Mouse (Mus musculus): ENCODE data around the gene Trir.

DNA sequence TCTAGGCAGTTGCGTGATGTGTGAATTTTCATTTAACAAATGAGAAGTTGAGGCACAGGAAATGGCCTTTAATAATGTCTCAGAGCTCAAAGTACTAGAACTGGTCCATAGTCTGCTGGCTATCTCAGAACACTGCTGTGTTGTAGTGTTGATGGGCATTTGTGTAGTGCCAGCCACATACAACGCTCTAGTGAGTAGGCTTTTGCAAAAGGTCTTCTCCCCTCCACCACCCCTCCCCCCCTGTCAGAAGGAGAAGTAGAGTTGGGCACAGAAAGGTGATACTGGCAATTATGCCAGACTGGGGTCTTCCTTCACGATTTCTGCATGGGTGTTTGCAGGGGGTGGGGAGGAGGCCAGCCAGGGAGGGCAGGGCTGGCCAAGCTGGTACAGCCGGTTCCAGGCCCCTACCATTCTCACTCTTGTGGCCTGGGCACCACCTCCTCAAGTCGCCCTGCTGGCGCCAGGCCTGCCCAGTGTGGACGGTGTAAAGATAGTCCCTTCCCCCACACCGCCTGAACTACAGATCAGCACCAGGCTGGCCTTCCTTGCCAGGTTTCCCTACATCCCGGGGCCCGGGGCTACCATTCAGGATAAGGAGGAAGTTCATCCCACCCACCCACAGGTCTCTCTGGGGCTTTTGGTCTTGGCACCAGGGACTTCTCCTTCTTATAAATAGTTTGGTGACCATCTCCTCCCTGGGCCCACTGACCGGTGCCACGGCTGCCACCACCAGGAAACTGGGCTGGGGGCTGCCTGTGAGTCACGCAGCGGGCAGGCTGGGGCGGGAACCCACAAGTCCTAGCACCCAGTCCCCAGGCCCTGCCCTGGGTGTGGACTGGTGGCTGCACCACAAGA lies 44.8 kb upstream of the Trir start:
- TF ChIP-seq CTCF (IDR thresholded peaks at IDR 0.05; ENCODE audit: low read depth, low read length) (no peak), POLR2A (IDR thresholded peaks at IDR 0.05; ENCODE audit: extremely low read depth, insufficient read depth, low read length) (no peak)
